Mouse (Mus musculus): ENCODE measurements at regions not wholly inside any gene's neighbourhood (a gene's known extent, or its start where the extent isn't known, plus 50 kb on each side); places are given as distances from the start of the nearest gene placed in this dataset.

GRCm38 (mm10) chr2:171840058-171840713, 203.1 kb downstream of the Cbln4 start:
- no peak for TF ChIP-seq POLR2A (IDR thresholded peaks at IDR 0.05; ENCODE audit: borderline replicate concordance, extremely low read depth, low read depth, low read length)
- TF ChIP-seq CTCF (IDR thresholded peaks at IDR 0.05; ENCODE audit: insufficient read depth, low read length), result no peak

Data from lung, adult 2 months (tissue).